Mouse (Mus musculus) monocyte, adult 5-6 weeks (primary cell): ENCODE results near the gene Tgfb2. TPM values are rescaled to one million over a fixed set of nuclear protein-coding genes. Genes with fewer than 3 reads are reported as not detected.

Experiments used
- ATAC-seq: fragments of 153-309, 156-312 bp; replicated peaks from 2 replicates; pipeline ENCODE4 v1.8.0; 2017; ENCODE audit warnings: mild to moderate bottlenecking; ENCODE audit not compliant: low TSS enrichment, insufficient number of reproducible peaks, severe bottlenecking, poor library complexity, low FRiP score
- total RNA-seq: library from RNA; stranded (forward); fragments of 200-1000, 200-491, 200-594 nt; gene quantifications from 3 replicates; pipeline ENCODE4 v1.2.3, GENCODE M21; 2017

The Tgfb2 gene
- total RNA-seq, 1 experiment from 2014 or later = 0.29 TPM

DNA sequence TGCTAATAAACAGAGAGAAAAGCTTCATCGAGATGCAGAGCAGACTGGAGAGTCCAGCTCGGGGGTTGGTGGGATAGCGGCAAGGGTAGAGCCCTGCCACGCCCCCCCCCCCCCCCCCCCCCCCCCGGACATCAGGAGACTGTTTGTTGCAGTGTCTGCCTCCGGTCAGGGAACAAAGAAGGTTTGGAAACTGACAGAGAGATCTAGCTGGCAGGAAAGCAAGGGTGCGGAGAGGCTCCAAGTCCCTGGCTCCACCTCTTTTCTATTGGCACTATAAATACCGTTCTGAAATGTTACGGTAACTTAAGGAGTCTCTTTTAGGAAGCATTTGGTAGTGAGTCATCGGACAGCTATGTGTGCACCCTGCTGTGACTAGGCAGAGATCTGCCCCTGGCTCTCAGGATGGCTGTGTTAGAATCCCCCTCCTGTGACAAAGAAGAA is 96.0 kb downstream of the Tgfb2 start:
- ATAC-seq = no peak

- ATAC-seq = no peak
These were observed 97.7 kb downstream of the Tgfb2 start for GRCm38 (mm10) chr1:186608116-186608515.

DNA sequence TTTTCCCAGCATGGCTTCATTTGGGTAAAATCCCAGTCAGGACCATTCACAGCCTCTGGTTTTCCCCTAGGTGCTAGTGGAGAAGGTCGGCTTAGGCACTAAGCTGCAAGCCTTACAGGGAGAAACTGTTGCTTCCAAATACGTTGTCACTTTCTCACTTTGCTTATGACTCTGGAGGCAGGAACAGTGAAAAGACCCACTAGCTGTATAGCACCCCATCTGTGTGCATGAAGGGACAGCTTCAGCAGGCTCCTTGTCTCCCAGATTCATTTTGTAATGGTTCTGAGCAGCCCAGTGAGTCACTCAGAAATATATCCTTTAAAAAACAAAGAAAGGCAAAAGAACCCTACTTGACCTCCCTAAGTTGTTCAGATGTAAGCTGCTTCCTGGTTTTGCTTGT is 100.2 kb downstream of the Tgfb2 start:
- ATAC-seq = no peak

- no peak for ATAC-seq
These were observed 101.7 kb downstream of the Tgfb2 start for GRCm38 (mm10) chr1:186604124-186604523.

GRCm38 (mm10) chr1:186588226-186588625 is 117.6 kb downstream of the Tgfb2 start:
- no peak for ATAC-seq

GRCm38 (mm10) chr1:186587065-186587804 is 118.6 kb downstream of the Tgfb2 start:
- ATAC-seq = no peak

- no peak for ATAC-seq
These were observed 120.1 kb downstream of the Tgfb2 start for GRCm38 (mm10) chr1:186585571-186586164.

GRCm38 (mm10) chr1:186583933-186584332 is 121.9 kb downstream of the Tgfb2 start:
- ATAC-seq = no peak

DNA sequence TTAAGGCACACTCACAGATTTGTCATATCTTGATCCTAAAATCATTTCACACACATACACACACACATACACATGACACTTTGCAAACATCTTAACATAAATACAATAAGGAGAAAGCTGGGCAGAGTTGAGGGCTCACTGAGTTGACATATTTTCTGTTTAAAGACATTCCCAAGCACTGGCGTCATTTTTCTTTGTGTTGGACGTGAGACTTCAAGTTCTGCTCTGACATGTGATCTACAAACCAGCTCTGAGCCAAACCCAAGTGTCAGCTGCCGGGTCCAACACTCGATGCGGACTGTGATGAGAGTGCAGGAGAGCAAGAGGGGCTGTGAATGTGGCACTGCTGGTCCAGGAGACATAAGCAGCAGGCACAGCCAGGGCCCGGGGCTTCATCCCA is 123.7 kb downstream of the Tgfb2 start:
- ATAC-seq = no peak

DNA sequence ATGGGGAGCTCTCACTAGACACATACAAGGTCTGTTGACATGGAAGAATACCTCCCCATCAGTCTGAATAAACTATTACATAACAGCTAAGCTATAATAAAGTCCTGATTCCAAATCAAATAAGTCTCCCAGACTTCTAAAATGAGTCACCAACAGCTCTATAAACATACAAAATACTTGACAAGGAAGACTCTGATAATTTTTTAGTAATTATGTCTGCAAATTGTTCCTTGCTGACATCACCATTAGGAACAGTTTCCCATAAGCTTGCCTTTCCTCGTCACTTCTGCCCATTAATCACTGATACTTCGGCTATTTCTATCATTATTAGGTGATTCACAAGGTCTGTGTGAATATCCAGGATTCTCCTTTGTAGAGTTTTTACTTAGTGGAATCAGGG is 124.1 kb downstream of the Tgfb2 start:
- no peak for ATAC-seq

DNA sequence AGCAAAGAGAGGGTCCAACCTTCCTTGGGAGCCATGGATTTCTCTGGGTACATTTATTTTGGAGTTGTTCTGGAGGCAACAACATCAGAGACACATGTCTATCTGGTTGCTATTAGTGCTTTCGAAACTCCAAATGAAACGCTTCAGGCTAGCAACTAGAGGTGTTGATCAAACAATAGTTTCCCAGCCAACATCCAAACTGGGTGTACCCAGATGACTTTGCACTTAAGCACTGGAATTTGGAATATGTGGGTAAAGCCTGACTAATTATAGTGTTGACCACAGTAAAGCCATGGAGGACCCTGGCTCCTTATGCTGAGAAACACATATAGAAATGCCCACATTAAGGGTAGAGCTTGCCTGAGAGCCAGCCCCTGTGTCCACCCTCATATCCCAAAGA is 124.7 kb downstream of the Tgfb2 start:
- no peak for ATAC-seq

DNA sequence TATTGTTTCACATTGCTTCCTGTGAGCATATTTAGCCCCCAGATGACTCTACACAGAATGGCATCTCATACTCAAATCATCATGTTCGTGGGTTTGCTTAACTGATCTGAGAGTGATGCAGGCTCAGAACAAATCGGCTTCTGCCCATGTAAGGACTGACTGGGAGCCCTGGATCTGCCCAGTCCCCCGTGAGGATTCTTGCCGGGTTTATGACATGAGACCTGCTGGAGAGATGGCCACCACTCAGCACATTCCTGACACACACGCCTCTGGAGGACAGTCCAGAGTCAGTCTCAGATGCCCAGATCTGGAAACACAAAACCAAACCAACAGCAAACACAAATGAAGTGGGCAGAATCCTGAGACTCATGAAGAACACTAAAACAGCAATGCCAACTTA is 128.5 kb downstream of the Tgfb2 start:
- no peak for ATAC-seq

- ATAC-seq = no peak
These were observed 130.2 kb downstream of the Tgfb2 start for GRCm38 (mm10) chr1:186575629-186576028.

DNA sequence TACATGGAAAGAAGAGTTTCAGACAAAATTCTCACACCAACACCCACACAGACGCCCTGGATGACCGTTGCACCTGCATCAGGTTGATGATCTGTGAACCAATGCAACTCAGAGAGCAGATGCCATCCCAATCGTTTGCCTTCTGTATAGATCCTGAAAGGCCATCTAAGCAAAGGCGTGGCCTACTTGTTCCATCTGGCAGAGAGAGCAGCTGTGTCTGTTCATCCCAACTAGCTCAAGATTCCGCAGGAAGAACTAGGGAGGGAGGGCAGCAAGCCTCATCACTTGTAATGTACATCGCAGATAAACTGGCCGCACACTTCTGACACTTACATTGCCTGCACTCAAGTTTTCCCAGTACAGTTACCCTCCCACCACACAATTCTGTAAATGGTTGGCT is 130.7 kb downstream of the Tgfb2 start:
- ATAC-seq = no peak

Other genes starting within 250 kb of the Tgfb2 start
- gene Rrp15, start 43.4 kb upstream of the Tgfb2 start, total RNA-seq = 30.3 to 33.2 TPM (median 31.4 TPM) in 3 replicates